18 mouse cellular contexts compared by ENCODE assay signal in the genomic region with DNA sequence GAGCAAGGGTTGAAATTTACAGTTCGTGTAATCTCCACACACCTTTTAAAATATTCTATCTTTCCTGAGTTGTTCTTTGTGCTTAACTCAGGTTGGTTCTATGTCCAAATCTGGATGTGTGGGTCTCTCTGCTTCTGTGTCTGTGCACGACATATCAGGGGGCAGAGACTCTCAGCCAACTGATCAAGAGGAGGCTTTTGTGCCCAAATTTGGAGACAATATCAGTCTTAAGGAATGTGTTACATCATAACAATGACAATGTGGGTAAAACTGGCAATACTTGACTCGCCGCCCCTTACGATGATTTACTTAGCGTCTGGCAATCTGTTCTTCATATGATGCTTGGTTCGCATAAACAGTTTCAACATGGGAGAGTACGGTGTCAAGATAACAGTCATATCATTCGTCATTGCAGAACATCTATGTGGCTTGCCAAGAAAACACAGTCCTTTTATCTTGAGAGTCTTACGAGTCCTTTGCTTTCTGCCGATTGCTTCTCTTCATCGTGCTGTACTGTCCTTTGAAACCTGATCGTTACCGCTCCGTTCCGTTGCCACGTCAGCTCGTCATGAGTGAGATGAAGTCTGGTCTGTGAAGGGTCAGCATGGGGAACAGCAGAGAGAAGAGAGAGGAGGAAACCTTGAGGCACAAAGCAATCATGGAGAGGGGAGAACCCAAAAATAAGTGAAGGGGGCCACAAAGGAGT.
DNase-seq lines count a peak whose midpoint lies in the region; ATAC-seq and TF ChIP-seq lines count a peak whose summit lies in the region.
"Had no signal": no experiment of that assay in that cellular context is flagged by ENCODE, and none has a peak within 500 bp of the region (broad histone marks: within the 10 kb centered on the region; RNA-seq: fewer than 3 reads in every experiment).

No protein-coding gene starts in this region.

- peak overlapping the region; percentile 51 for H3K4me2 ChIP-seq in heart, postnatal 0 days (ENCODE audit: low read depth, low read length)
- peak overlapping the region; percentile 39 for H3K4me2 ChIP-seq in lung, embryonic 15.5 days
- H3K4me2 ChIP-seq in stomach, embryonic 14.5 days (replicated peaks; ENCODE audit: low read depth, low read length), result no peak overlapping the region; the same call in 1 of the 2 replicates
- no peak overlapping the region for H3K4me2 ChIP-seq in midbrain, embryonic 14.5 days (ENCODE audit: low read length)
- H3K4me2 ChIP-seq: hindbrain, embryonic 12.5 days; kidney, embryonic 15.5 days; limb, embryonic 13.5 days; midbrain, embryonic 13.5 days had no signal

- no peak; the same call in 1 of the 2 replicates for ATAC-seq in heart, postnatal 0 days (ENCODE audit: insufficient read depth, low read depth)
- ATAC-seq in lung, embryonic 15.5 days (ENCODE audit: borderline replicate concordance, extremely low read depth, low FRiP score, low TSS enrichment), result peak; percentile 86; the same call in 1 of the 2 replicates
- no peak for ATAC-seq in stomach, embryonic 14.5 days (ENCODE audit: insufficient number of reproducible peaks, insufficient read depth, low FRiP score, low read depth)
- no peak for ATAC-seq in midbrain, embryonic 14.5 days (ENCODE audit: low FRiP score, low TSS enrichment)
- ATAC-seq: activated CD4-positive, CD25-positive, alpha-beta regulatory T cell, adult 4 months; CD4-positive, CD25-positive, alpha-beta regulatory T cell, adult 4 months; midbrain, embryonic 13.5 days had no signal

- peak overlapping the region; percentile 14 for H3K4me3 ChIP-seq in heart, postnatal 0 days (ENCODE audit: low read depth, low read length)
- no peak overlapping the region for H3K4me3 ChIP-seq in lung, embryonic 15.5 days
- H3K4me3 ChIP-seq in stomach, embryonic 14.5 days (ENCODE audit: low read depth, low read length), result no peak overlapping the region
- H3K4me3 ChIP-seq in midbrain, embryonic 14.5 days (replicated peaks; ENCODE audit: low read depth, low read length), result no peak overlapping the region
- H3K4me3 ChIP-seq: gastrocnemius, adult 2 months; hindbrain, embryonic 12.5 days; kidney, embryonic 15.5 days; limb, embryonic 13.5 days; midbrain, embryonic 13.5 days had no signal

- no peaks in the 10 kb centered on the region for H3K4me1 ChIP-seq in heart, postnatal 0 days (ENCODE audit: control insufficient read depth, insufficient read depth)
- H3K4me1 ChIP-seq in lung, embryonic 15.5 days, result 0 out of 2 replicates have a peak, but pooled peaks cover 7% of the 10 kb centered on the region
- H3K4me1 ChIP-seq in stomach, embryonic 14.5 days (ENCODE audit: control insufficient read depth, insufficient read depth, low read length), result 0 out of 2 replicates have a peak, but pooled peaks cover 3% of the 10 kb centered on the region
- H3K4me1 ChIP-seq in midbrain, embryonic 14.5 days (ENCODE audit: control insufficient read depth, insufficient read depth, low read length), result no peaks in the 10 kb centered on the region
- H3K4me1 ChIP-seq: hindbrain, embryonic 12.5 days; kidney, embryonic 15.5 days; midbrain, embryonic 13.5 days had no signal

- 42% methylated on average over 18 of the region's 18 CpGs for WGBS in heart, postnatal 0 days
- WGBS in lung, embryonic 15.5 days, result 29% methylated on average over 18 of the region's 18 CpGs
- WGBS in stomach, embryonic 14.5 days, result 44% methylated on average over 18 of the region's 18 CpGs
- WGBS in midbrain, embryonic 14.5 days, result 88% methylated on average over 18 of the region's 18 CpGs

- H3K9me3 ChIP-seq in heart, postnatal 0 days (replicated peaks; ENCODE audit: control insufficient read depth, low read length), result no peaks in the 10 kb centered on the region
- H3K9me3 ChIP-seq in lung, embryonic 15.5 days, result no peaks in the 10 kb centered on the region
- no peaks in the 10 kb centered on the region for H3K9me3 ChIP-seq in stomach, embryonic 14.5 days (ENCODE audit: control insufficient read depth, low read depth, low read length)
- no peaks in the 10 kb centered on the region for H3K9me3 ChIP-seq in midbrain, embryonic 14.5 days (ENCODE audit: control insufficient read depth, low read length)
- H3K9me3 ChIP-seq: hindbrain, embryonic 12.5 days; kidney, embryonic 15.5 days; limb, embryonic 13.5 days; midbrain, embryonic 13.5 days had no signal

- DNase-seq in heart, adult 11 months, result peak; percentile 43
- DNase-seq in heart, adult 9 months (ENCODE audit: low spot score in 2 of 2), result no peak
- DNase-seq in heart, postnatal 0 days (ENCODE audit: low spot score), result peak; percentile 21
- DNase-seq in heart, postnatal 10 days, result no peak
- DNase-seq in lung, adult 18-20 months, result no peak
- no peak for DNase-seq in midbrain, embryonic 14.5 days
- DNase-seq: adrenal gland, postnatal 14 days; cerebellum, postnatal 10 days; gastrocnemius, adult 2 months; thymus, adult 2 months had no signal

- TF ChIP-seq CTCF in heart, postnatal 0 days (IDR thresholded peaks at IDR 0.05; ENCODE audit: low read depth), result no peak

- intact Hi-C loops in heart, postnatal 10 days (cut with DNase I), result no loop called here

- H3K9ac ChIP-seq in heart, postnatal 0 days (replicated peaks; ENCODE audit: low read depth, low read length), result no peak overlapping the region
- no peak overlapping the region for H3K9ac ChIP-seq in lung, embryonic 15.5 days
- H3K9ac ChIP-seq in stomach, embryonic 14.5 days (replicated peaks; ENCODE audit: low read depth, low read length), result no peak overlapping the region
- H3K9ac ChIP-seq in midbrain, embryonic 14.5 days (replicated peaks; ENCODE audit: low read length), result no peak overlapping the region
- H3K9ac ChIP-seq: hindbrain, embryonic 12.5 days; kidney, embryonic 15.5 days; limb, embryonic 13.5 days; midbrain, embryonic 13.5 days had no signal

- no peak overlapping the region for H3K27ac ChIP-seq in heart, postnatal 0 days (ENCODE audit: low read depth)
- H3K27ac ChIP-seq in lung, embryonic 15.5 days, result peak overlapping the region; percentile 59
- 0 out of 2 replicates have a peak overlapping the region, but pooled peaks have one; percentile 27 for H3K27ac ChIP-seq in stomach, embryonic 14.5 days (ENCODE audit: low read length)
- H3K27ac ChIP-seq in midbrain, embryonic 14.5 days (replicated peaks; ENCODE audit: low read depth, low read length), result no peak overlapping the region
- H3K27ac ChIP-seq: gastrocnemius, adult 2 months; hindbrain, embryonic 12.5 days; kidney, embryonic 15.5 days; limb, embryonic 13.5 days; midbrain, embryonic 13.5 days had no signal

- TF ChIP-seq EP300 in heart, postnatal 0 days (IDR thresholded peaks at IDR 0.05; ENCODE audit: low read depth), result no peak

- H3K27me3 ChIP-seq in heart, postnatal 0 days (ENCODE audit: control insufficient read depth, insufficient read depth, low read length), result no peaks in the 10 kb centered on the region
- no peaks in the 10 kb centered on the region for H3K27me3 ChIP-seq in lung, embryonic 15.5 days
- H3K27me3 ChIP-seq in stomach, embryonic 14.5 days (ENCODE audit: control insufficient read depth, insufficient read depth, low read length), result no peaks in the 10 kb centered on the region
- no peaks in the 10 kb centered on the region for H3K27me3 ChIP-seq in midbrain, embryonic 14.5 days (ENCODE audit: control insufficient read depth, insufficient read depth, low read length)
- H3K27me3 ChIP-seq: hindbrain, embryonic 12.5 days; kidney, embryonic 15.5 days; limb, embryonic 13.5 days; midbrain, embryonic 13.5 days had no signal

- no peaks in the 10 kb centered on the region for H3K36me3 ChIP-seq in heart, postnatal 0 days (replicated peaks; ENCODE audit: control insufficient read depth, insufficient read depth, low read length)
- no peaks in the 10 kb centered on the region for H3K36me3 ChIP-seq in lung, embryonic 15.5 days
- no peaks in the 10 kb centered on the region for H3K36me3 ChIP-seq in stomach, embryonic 14.5 days (ENCODE audit: control insufficient read depth, insufficient read depth, low read length)
- H3K36me3 ChIP-seq in midbrain, embryonic 14.5 days (ENCODE audit: control insufficient read depth, insufficient read depth, low read length), result no peaks in the 10 kb centered on the region
- H3K36me3 ChIP-seq: hindbrain, embryonic 12.5 days; kidney, embryonic 15.5 days; limb, embryonic 13.5 days; midbrain, embryonic 13.5 days had no signal

Comparison
In these comparisons a context has a peak if more than half of its experiments do, and no peak if none do; other contexts are left out.
1. DNase-seq: peak in heart, adult 11 months (single experiment) and heart, postnatal 0 days (single experiment); none in heart, adult 9 months (0 of 2), heart, postnatal 10 days (0 of 2), lung, adult 18-20 months (0 of 2) and midbrain, embryonic 14.5 days (single experiment).
2. H3K27ac ChIP-seq: peak in lung, embryonic 15.5 days (single experiment) and stomach, embryonic 14.5 days (single experiment); none in heart, postnatal 0 days (single experiment) and midbrain, embryonic 14.5 days (single experiment).
3. H3K4me2 ChIP-seq: peak in heart, postnatal 0 days (single experiment) and lung, embryonic 15.5 days (single experiment); none in stomach, embryonic 14.5 days (single experiment) and midbrain, embryonic 14.5 days (single experiment).